Mouse (Mus musculus) forebrain, embryonic 10.5 days (tissue): Measurements from ENCODE around the gene Adk. TPM values are rescaled to one million over a fixed set of nuclear protein-coding genes. Genes with fewer than 3 reads are reported as not detected.

ENCODE experiments used
- DNase-seq: peaks from one replicate; pipeline ENCODE4 v3.0.0-alpha.2; 2017; ENCODE audit warnings: low spot score; ENCODE audit errors: extremely low spot score
- H3K27ac ChIP-seq: fragments of 300-500 bp; sonication (generic); 2 replicates; pipeline ENCODE4 v1.5.1; 2016; ENCODE audit warnings: mild to moderate bottlenecking
- H3K27me3 ChIP-seq: fragments of 300-500 bp; sonication (generic); 2 replicates; pipeline ENCODE4 v1.6.1; 2016; ENCODE audit warnings: mild to moderate bottlenecking; ENCODE audit not compliant: poor library complexity, severe bottlenecking
- H3K36me3 ChIP-seq: fragments of 300-500 bp; sonication (generic); replicated peaks from 2 replicates; pipeline ENCODE4 v1.6.1; 2016; ENCODE audit warnings: mild to moderate bottlenecking, moderate library complexity
- H3K4me1 ChIP-seq: fragments of 300-500 bp; sonication (generic); 2 replicates; pipeline ENCODE4 v1.6.1; 2016
- H3K4me3 ChIP-seq: fragments of 300-500 bp; sonication (generic); 2 replicates; pipeline ENCODE4 v1.5.1; 2016; ENCODE audit warnings: mild to moderate bottlenecking, moderate library complexity
- H3K9me3 ChIP-seq: fragments of 300-500 bp; sonication (generic); 2 replicates; pipeline ENCODE4 v1.6.1; 2016; ENCODE audit warnings: mild to moderate bottlenecking, moderate library complexity
- WGBS: fragments of 180-500 bp; shearing (Covaris S2); methylation state at CpG from one replicate; pipeline ENCODE4 v1.1.7; 2016; 5-methylcytosine and 5-hydroxymethylcytosine counted together
- polyA plus RNA-seq: library from polyadenylated mRNA; unstranded; fragments of >200 nt; fragmentation: Nextera tagmentation; extraction: Ambion mirVana; gene quantifications from 2 replicates; pipeline ENCODE4 v1.2.1, GENCODE M21; 2016

Gene Adk
- 171 and 172 TPM in 2 replicates for polyA plus RNA-seq

DNA sequence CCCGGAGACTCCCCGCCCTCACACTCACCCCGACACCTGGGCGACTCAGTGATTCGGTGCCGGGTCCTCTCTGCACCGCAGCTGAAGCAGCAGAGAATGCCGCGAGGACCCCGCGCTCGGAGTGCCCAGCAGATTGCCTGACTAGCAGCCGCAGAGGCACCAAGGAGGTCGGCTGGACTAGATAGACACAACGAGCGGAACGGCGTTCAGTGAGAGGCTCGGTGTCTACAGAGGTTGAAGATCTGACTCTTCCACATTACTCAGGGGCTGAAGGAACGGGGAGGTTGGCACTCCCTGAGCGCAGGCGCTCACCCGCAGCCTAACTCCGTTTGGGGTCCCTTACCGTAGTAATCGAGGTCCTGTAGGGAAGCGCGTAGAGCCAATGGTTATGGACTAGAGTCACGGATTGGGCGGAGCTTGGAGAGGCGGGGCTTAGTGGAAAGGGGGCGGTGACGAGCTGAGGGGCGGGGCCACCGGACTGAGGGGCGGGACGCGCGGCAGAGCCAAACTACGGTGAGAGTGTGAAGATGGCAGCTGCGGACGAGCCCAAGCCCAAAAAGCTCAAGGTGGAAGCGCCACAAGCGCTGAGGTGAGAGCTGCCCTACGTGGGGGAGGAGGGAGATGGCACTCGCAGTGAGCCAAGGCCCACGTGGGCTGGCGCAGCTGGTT is at the start of gene Adk, which contains the start of gene Ap3m1:
TSS of gene Adk (plus strand) at position 463 of the 669 bp plus-strand sequence.
TSS of gene Ap3m1 (minus strand) at position 397 of the 669 bp plus-strand sequence.
- DNase-seq = peak; percentile 97
- Histone ChIP-seq H3K9me3 (peaks cover 2% of the 10 kb centered on the region; the same call in 1 of the 2 replicates), H3K27ac (peak within 1 kb of the TSS; percentile 98), H3K4me3 (peak within 1 kb of the TSS; percentile 92), H3K36me3 (peaks cover 24% of the 10 kb centered on the region), H3K4me1 (peaks cover 23% of the 10 kb centered on the region), H3K27me3 (no peaks in the 10 kb centered on the region)
- WGBS = under 1% methylated on average over 48 of the region's 48 CpGs

DNA sequence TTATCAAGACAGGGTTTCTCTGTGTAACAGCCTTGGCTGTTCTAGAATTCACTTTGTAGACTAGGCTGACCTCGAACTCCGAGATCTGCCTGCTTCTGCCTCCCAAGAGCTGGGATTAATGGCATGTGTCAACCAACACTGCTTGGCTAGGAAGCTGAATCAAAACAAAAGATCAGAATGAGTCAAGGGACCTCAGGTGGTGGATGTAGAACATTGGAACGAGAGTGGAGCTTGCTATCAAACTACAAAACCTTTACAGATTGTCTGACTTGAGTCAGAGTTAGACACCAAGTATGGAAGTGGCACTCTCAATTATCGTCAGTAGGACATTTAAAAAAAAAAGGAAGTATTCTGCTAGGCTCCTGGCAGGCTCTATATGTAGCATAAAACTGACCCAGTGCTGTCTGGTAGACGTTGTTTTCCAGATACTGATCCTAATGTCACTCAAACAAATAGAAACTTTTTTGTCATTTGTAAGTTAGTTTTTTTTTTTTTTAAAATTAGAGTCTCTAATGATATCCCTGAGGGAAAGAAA is 38.5 kb upstream of the Adk start:
- Histone ChIP-seq H3K4me3 (no peak overlapping the region), H3K36me3 (peaks cover 26% of the 10 kb centered on the region), H3K27ac (no peak overlapping the region), H3K27me3 (no peaks in the 10 kb centered on the region), H3K4me1 (no peaks in the 10 kb centered on the region), H3K9me3 (no peaks in the 10 kb centered on the region)
- 91% methylated on average over 5 of the region's 5 CpGs for WGBS
- DNase-seq = no peak

DNA sequence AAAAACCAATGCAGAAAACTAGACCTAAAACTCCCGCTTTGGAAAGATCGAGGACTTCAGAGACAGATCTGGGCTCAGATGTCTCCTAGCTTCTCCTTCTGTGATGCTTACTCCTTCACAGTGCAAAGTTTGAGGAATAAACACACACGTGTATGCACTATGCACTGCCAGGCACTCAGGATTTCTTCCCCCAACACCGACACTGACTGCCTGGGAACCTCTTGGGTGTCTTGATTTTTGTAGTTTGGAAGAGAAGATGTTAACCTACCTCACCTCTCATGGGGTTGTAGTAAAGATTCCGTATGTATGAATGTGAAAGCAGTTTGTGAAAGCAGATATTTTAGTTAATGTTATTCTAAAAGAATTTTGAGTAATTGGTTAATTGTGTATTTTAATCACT is 34.5 kb upstream of the Adk start:
- no peak for DNase-seq
- Histone ChIP-seq H3K36me3 (peaks cover 41% of the 10 kb centered on the region), H3K27me3 (no peaks in the 10 kb centered on the region)

DNA sequence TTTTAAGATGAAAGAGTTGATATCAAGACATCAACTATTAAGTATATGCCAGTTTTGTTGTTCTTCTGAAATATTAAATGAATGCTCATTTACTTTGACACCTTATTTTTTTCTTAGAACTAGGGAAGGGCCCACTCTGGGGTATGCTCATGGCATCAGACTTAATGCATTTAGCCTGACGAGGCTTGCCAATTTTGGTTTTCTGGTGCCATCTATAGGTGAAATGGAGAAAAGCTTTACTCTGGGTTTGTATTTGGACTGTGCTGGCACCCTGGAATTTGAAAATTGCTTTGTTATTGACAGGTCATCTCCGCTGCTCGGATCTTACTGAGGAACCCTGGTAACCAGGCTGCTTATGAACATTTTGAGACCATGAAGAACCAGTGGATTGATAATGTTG is 33.4 kb upstream of the Adk start:
- H3K27me3 ChIP-seq = no peaks in the 10 kb centered on the region
- no peak overlapping the region for H3K4me3 ChIP-seq
- peaks cover 46% of the 10 kb centered on the region for H3K36me3 ChIP-seq
- no peak overlapping the region for H3K27ac ChIP-seq
- H3K9me3 ChIP-seq = no peaks in the 10 kb centered on the region
- 53% methylated on average over 3 of the region's 3 CpGs for whole genome bisulfite sequencing
- DNase-seq = no peak
- no peaks in the 10 kb centered on the region for H3K4me1 ChIP-seq

More for the DNA sequence above, 34.5 kb upstream of the Adk start:
- WGBS = 92% methylated on average over 5 of the region's 5 CpGs
- Histone ChIP-seq H3K9me3 (no peaks in the 10 kb centered on the region), H3K4me1 (no peaks in the 10 kb centered on the region), H3K4me3 (no peak overlapping the region), H3K27ac (no peak overlapping the region)

DNA sequence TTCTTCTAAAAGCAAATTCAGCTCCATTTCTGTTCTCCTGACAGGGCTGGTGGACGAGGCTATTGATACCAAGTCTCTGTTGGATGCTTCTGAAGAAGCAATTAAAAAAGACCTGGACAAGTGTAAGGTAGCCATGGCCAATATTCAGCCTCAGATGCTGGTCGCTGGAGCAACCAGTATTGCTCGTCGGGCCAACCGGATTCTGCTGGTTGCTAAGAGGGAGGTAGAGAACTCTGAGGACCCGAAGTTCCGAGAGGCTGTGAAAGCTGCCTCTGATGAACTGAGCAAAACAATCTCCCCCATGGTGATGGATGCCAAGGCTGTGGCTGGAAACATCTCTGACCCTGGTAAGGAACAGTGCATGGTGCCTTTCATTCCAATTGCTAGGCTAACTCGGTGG is 31.9 kb upstream of the Adk start:
- Histone ChIP-seq H3K36me3 (peaks cover 54% of the 10 kb centered on the region), H3K27ac (no peak overlapping the region), H3K9me3 (no peaks in the 10 kb centered on the region), H3K4me3 (no peak overlapping the region), H3K27me3 (no peaks in the 10 kb centered on the region), H3K4me1 (no peaks in the 10 kb centered on the region)
- 88% methylated on average over 8 of the region's 8 CpGs for WGBS
- no peak for DNase-seq

DNA sequence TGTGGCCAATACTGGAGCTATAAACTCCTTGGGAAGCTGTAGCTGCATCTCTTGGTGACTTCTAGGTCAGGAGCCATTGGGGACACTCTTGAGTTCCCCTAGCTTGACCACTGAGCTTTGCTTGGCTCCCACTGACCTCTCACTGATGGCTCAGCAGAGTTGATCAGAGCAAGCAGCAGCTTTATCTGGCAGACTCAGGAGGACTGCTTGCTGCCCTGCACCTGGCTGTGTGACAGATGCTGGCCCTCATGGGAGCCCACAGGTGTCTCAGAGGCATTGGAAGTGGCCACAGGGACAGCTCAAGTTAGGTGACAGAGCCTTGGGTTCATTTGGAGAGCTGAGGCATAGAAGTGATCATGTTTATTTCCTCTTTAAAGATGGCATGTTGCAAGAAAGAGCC is 24.8 kb upstream of the Adk start:
- no peaks in the 10 kb centered on the region for H3K27me3 ChIP-seq
- no peak overlapping the region for H3K4me3 ChIP-seq
- H3K27ac ChIP-seq = no peak overlapping the region
- DNase-seq = no peak
- H3K4me1 ChIP-seq = peaks cover 11% of the 10 kb centered on the region
- no peaks in the 10 kb centered on the region for H3K9me3 ChIP-seq
- H3K36me3 ChIP-seq = peaks cover 82% of the 10 kb centered on the region

DNA sequence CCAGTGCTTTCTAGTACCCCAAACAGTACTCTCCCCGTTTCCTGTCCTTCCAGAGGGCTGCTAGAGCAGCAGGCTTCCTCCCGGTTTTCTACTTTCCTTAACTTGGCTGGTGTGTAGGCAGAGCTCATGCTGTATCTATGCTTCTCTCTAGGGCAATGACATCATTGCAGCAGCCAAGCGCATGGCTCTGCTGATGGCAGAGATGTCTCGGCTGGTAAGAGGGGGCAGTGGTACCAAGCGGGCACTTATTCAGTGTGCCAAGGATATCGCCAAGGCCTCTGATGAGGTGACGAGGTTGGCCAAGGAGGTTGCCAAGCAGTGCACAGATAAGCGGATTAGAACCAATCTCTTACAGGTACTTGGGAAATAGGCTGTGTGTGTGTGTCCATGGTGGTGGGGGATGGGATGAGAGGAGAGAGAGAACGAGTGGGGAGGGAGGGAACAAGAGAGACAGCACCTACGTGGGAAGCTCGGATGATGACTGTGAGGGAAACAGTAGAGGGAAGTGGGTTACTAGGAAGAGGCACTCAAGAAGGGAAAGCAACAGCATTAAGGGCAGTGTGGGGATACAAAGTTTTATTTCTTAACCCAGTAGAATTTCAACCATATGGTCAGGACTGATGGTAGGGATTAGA is 23.2 kb upstream of the Adk start:
- Histone ChIP-seq H3K36me3 (peaks cover 91% of the 10 kb centered on the region), H3K27ac (no peak overlapping the region)

DNA sequence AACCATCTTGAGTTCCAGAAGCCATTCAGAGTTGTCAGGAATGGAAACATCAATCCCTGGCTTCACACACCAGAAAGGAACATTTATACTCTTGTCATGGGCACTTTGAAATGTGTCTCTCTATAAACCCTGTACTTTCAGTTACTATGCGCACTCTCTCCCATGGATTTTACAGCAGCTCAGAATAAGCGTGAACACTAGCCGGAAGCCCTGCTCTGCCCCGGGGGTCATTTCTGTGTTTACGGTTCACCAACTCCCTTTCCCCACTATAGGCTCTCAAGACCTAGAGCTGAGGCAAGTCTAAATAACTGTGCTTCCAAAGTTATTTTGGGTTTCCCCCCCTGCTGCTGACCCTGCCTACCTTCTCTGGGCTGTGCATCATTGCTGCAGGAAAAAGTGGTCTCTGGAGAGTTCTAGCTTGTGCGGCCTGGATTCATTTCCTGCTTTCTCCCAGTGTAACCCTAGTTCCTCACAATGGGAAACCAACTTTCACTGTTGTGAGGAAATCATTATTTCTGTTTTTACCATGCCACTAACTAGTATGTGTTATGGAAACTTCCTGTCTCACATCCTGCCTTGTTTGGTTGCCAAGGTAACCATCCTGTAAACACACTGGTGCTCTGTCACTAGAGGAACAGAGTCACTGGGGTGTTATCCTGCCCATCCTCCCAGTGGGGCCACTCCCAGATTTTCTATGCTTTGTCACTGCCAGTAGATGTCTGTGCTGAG is 20.4 kb upstream of the Adk start:
- Histone ChIP-seq H3K4me1 (peaks cover 11% of the 10 kb centered on the region), H3K4me3 (no peak overlapping the region), H3K9me3 (no peaks in the 10 kb centered on the region), H3K27ac (no peak overlapping the region), H3K27me3 (no peaks in the 10 kb centered on the region), H3K36me3 (peaks cover 87% of the 10 kb centered on the region)
- 78% methylated on average over 6 of the region's 6 CpGs for WGBS
- DNase-seq = no peak

More for the DNA sequence above, 23.2 kb upstream of the Adk start:
- no peak for DNase-seq
- Histone ChIP-seq H3K9me3 (no peaks in the 10 kb centered on the region), H3K4me1 (peaks cover 11% of the 10 kb centered on the region), H3K4me3 (no peak overlapping the region), H3K27me3 (no peaks in the 10 kb centered on the region)
- 89% methylated on average over 11 of the region's 11 CpGs for WGBS

DNA sequence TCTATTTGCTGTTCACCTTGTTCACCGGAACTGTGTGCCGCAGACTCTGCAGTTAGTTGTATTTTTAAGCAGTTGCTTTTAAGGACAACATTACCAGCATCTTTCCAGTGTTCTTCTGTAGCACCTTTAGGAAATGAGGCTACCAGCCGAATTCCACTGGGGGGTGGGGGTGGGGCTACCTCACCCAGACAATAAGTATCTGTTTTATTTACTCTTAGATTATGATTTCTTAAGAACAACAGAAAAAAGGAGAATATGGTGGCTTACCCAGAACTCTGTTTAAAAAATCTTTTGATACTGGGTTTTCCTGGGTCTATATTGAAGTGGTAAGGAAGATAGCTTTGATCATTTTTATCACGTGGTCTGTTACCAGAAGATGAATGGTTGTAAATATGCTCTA is 18.1 kb upstream of the Adk start:
- Histone ChIP-seq H3K4me1 (peaks cover 11% of the 10 kb centered on the region), H3K4me3 (no peak overlapping the region), H3K27me3 (no peaks in the 10 kb centered on the region), H3K36me3 (peaks cover 89% of the 10 kb centered on the region), H3K27ac (no peak overlapping the region), H3K9me3 (no peaks in the 10 kb centered on the region)
- DNase-seq = no peak
- 89% methylated on average over 4 of the region's 4 CpGs for WGBS

DNA sequence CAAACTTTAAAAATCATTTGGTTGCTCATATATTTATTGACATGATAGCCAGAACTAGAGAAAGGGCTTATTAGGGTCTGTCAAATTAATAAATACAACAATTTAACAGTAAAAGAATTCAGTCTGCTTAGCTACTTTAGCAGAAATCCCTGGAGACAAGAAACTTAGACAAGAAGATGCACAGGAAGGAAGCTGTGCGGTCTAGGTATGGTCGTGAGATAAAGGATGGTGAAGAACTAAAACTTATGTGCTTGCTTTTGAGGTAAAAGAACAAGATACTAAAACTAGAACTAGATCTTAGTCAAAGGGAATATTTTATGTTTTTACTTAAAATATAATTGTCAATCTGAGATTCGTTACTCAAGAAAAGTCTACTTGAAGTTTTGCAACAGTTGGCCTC is 17.6 kb upstream of the Adk start:
- no peak overlapping the region for H3K27ac ChIP-seq
- DNase-seq = no peak
- peaks cover 89% of the 10 kb centered on the region for H3K36me3 ChIP-seq
- H3K4me3 ChIP-seq = no peak overlapping the region
- no peaks in the 10 kb centered on the region for H3K9me3 ChIP-seq
- 98% methylated on average over 3 of the region's 3 CpGs for WGBS
- H3K4me1 ChIP-seq = peaks cover 11% of the 10 kb centered on the region
- no peaks in the 10 kb centered on the region for H3K27me3 ChIP-seq

DNA sequence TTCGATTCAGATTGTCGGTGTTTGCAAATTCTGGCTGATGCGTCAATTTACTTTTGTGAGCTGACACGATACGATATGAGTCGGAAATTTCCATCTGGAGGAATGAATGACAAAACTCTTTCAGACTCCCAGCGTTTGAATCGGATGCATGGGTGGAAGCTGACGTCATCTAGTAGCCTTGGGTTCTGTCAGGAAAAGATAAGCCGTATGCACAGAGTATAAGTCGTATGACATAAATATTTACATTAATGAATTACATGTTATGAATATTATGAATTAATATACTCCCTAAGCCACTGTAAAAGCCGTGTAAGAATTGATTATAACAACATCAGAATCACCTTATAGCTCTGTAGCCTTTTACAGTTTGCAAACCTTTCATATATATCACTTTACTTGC is 13.3 kb upstream of the Adk start:
- Histone ChIP-seq H3K36me3 (peaks cover 72% of the 10 kb centered on the region), H3K4me1 (no peaks in the 10 kb centered on the region), H3K4me3 (no peak overlapping the region), H3K27ac (no peak overlapping the region), H3K9me3 (no peaks in the 10 kb centered on the region), H3K27me3 (no peaks in the 10 kb centered on the region)
- DNase-seq = no peak
- WGBS = 93% methylated on average over 12 of the region's 12 CpGs

DNA sequence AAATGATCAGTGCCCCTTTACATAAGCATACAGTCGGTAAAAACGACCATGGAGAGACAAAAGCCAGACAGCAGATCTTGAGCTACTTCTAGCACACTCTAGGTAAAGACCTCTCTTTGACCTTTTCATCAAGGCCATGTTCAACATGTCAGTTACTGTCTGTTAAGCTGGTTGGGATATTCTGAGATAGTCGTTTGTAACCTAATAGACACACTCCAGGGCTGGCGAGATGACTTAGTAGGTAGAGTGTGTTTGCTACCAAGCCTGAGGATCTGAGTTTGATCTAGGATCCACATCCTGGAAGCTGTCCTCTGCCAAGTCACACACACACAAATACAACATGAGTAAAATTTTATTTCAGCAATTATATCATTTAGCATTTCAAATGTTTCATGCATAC is 12.8 kb upstream of the Adk start:
- H3K4me3 ChIP-seq = no peak overlapping the region
- H3K27ac ChIP-seq = no peak overlapping the region
- 93% methylated on average over 4 of the region's 4 CpGs for WGBS
- H3K9me3 ChIP-seq = no peaks in the 10 kb centered on the region
- peaks cover 67% of the 10 kb centered on the region for H3K36me3 ChIP-seq
- no peaks in the 10 kb centered on the region for H3K4me1 ChIP-seq
- no peak for DNase-seq
- H3K27me3 ChIP-seq = no peaks in the 10 kb centered on the region

DNA sequence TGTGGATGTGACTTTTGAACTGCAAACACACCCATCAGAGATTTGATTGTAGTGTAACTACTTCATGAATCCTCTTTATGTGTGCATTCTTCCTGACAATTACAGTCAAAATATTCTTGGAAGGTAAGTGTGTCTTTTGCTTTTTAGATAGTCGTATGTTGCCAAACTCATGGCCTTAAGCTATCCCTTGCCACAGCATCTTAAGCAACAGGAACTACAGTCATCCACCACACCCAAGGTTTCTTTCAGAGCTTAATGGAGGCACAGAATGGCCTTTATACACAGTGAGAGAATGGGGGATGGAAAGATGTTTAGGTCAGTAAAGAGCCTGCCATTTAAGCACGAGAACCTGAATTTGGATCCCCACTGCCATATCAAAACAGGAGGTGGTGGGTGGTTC is 4.5 kb upstream of the Adk start:
- no peak for DNase-seq
- H3K27ac ChIP-seq = no peak overlapping the region
- WGBS = 85% methylated on average over 2 of the region's 2 CpGs
- peaks cover 9% of the 10 kb centered on the region for H3K36me3 ChIP-seq
- H3K27me3 ChIP-seq = no peaks in the 10 kb centered on the region
- H3K4me3 ChIP-seq = no peak overlapping the region
- H3K4me1 ChIP-seq = peaks cover 13% of the 10 kb centered on the region
- peaks cover 2% of the 10 kb centered on the region; the same call in 1 of the 2 replicates for H3K9me3 ChIP-seq
